Mouse (Mus musculus): Measurements from ENCODE around the gene Tmc2.

Gene Tmc2

DNA sequence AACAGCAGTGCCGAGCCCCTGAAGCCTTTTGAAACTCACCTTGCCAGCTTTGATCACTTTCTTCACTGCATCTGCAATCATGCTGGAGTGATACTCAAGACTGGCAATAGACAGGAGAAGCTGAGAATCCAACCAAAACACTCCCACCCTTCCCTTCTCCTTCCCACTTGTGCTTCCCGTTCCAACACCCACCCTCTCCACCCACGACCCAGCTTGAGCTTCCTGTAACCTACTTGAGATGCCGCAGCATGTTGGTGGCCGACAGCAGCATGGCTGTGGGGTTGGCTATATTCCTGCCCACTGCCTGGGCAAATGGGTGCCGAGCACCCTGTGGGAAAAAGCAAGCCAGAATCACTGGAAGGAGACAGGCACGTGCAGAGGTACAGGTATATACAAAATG is 85.2 kb downstream of the Tmc2 start:
- Histone ChIP-seq H3K36me3 (ENCODE audit: insufficient read depth, low read length) (peaks cover 77% of the 10 kb centered on the region), H3K27me3 (ENCODE audit: insufficient read depth, low read length) (no peaks in the 10 kb centered on the region), H3K4me1 (replicated peaks; ENCODE audit: low read depth, low read length) (peaks cover 44% of the 10 kb centered on the region), H3K9me3 (ENCODE audit: low read length) (peaks cover 19% of the 10 kb centered on the region; the same call in 1 of the 2 replicates), H3K4me3 (replicated peaks; ENCODE audit: low read length) (no peak overlapping the region)
- TF ChIP-seq NANOG (IDR thresholded peaks at IDR 0.05; ENCODE audit: borderline replicate concordance, low read length) = no peak

DNA sequence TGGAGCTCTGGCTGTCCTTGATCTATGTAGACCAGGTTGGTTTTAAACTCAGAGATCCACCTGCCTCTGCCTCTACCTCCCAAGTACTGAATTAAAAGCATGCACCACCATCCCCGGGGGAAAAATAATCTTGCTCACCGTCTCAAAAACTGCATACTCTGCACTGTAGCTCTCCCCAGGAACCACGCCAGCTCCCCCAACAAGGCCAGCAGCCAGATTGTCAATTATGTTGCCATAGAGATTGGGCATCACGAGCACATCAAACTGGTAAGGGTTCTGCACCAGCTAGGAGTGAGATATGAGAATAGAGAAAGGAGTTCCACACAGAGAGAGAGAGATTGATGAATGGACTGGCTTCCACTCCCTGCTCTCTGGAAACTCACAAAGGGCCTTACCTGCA is 85.8 kb downstream of the Tmc2 start:
- Histone ChIP-seq H3K9me3 (ENCODE audit: low read length) (peaks cover 19% of the 10 kb centered on the region; the same call in 1 of the 2 replicates), H3K36me3 (ENCODE audit: insufficient read depth, low read length) (peaks cover 71% of the 10 kb centered on the region), H3K4me1 (replicated peaks; ENCODE audit: low read depth, low read length) (peaks cover 43% of the 10 kb centered on the region), H3K4me3 (replicated peaks; ENCODE audit: low read length) (no peak overlapping the region), H3K27me3 (ENCODE audit: insufficient read depth, low read length) (no peaks in the 10 kb centered on the region)
- TF ChIP-seq POU5F1 (IDR thresholded peaks at IDR 0.05; ENCODE audit: borderline replicate concordance, low read length) = no peak

DNA sequence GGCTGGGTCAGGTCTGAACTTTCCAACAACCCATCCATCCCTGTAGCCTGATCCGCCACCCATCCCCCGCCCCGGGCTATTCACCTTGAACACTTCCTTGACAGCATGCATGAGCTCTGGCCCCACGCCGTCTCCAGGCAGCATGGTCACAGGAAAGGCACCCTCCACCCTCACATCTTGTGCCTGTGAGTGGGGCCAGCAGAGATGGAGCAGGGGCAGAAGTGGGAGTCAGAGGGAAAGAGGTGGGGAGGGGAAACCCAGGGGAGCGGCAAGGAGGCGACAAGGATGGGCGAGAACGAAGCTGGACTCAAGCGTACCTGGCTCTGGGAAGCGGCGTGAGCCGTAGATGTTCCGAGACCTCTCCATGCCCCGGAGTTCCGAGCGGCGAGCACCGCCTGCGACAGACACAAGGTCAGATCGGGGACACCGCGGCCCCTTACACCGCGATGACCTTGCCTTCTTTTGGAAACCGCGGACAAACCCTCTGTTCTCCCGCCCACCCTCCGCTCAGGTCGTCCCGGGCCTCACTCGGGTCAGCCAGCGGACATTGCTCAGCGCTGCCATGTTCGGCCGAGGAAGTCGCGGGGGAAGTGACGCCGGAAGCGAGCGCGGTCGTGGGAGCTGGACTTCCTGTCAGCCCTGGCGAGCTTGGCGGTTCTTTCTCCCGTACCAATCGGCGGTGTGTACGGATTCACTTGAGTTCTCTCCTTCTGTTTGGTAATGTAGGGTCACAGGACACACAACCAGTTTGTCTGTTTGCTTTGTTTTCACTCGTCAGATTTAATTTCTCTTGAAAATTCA is 89.1 kb downstream of the Tmc2 start, which contains the start of gene Idh3b:
Idh3b (minus strand) TSS at position 694 of the 801 bp plus-strand sequence.
- Histone ChIP-seq H3K27me3 (ENCODE audit: insufficient read depth, low read length) (no peaks in the 10 kb centered on the region), H3K4me3 (replicated peaks; ENCODE audit: low read length) (peak within 1 kb of the TSS; percentile 93), H3K4me1 (replicated peaks; ENCODE audit: low read depth, low read length) (peaks cover 25% of the 10 kb centered on the region), H3K9me3 (ENCODE audit: low read length) (peaks cover 10% of the 10 kb centered on the region; the same call in 1 of the 2 replicates), H3K36me3 (ENCODE audit: insufficient read depth, low read length) (peaks cover 41% of the 10 kb centered on the region)
- TF ChIP-seq POU5F1 (IDR thresholded peaks at IDR 0.05; ENCODE audit: borderline replicate concordance, low read length) (no peak), NANOG (IDR thresholded peaks at IDR 0.05; ENCODE audit: borderline replicate concordance, low read length) (no peak), CTCF (conservative IDR thresholded peaks at IDR 0.05; ENCODE audit: low read length) (no peak)

DNA sequence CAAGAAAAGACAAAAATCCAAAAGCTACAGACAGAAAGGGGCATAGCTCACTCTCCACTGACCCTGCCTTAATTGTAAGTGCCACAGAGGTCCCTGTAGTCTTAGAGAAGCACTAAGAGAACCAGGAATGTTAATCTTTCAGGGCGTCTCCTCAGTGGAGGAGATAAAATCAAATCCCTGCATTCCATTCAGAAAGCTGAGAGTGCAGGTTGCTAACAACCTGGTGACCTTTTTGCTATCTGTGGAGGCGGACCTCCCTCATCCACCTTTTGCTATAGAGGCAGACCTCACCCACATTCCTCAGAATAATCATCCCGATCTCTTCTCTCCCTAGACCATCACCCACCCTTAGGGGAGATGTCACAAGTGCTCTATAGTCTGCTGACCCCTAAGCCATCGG is 94.1 kb downstream of the Tmc2 start:
- TF ChIP-seq POU5F1 (IDR thresholded peaks at IDR 0.05; ENCODE audit: borderline replicate concordance, low read length) (no peak), CTCF (conservative IDR thresholded peaks at IDR 0.05; ENCODE audit: low read length) (no peak), NANOG (IDR thresholded peaks at IDR 0.05; ENCODE audit: borderline replicate concordance, low read length) (no peak)
- Histone ChIP-seq H3K4me1 (replicated peaks; ENCODE audit: low read depth, low read length) (peaks cover 36% of the 10 kb centered on the region), H3K36me3 (ENCODE audit: insufficient read depth, low read length) (no peaks in the 10 kb centered on the region), H3K27me3 (ENCODE audit: insufficient read depth, low read length) (peaks cover 23% of the 10 kb centered on the region), H3K9me3 (ENCODE audit: low read length) (no peaks in the 10 kb centered on the region), H3K4me3 (replicated peaks; ENCODE audit: low read length) (no peak overlapping the region)

DNA sequence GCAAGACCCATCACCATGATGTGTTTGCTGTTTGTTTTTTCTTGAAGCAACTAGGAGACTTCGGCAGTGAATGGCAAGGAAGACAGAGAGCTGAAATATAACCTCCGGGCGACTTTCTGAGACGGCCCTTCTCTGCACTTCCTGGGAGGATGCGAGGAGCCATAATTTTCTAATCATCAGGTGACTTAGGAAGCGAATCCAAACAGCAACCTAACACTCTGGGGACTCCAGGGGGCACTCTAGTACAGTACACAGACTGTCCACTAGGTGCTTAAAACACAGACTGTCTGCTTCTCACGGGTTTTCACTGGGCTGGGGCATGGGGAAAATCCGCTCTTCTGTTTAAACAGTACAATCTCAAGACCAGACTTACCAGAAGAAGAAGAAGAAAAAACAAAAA is 96.4 kb downstream of the Tmc2 start:
- peaks cover 40% of the 10 kb centered on the region for H3K27me3 ChIP-seq (ENCODE audit: insufficient read depth, low read length)
- peak overlapping the region; percentile 21; the same call in 1 of the 2 replicates for H3K4me3 ChIP-seq (replicated peaks; ENCODE audit: low read length)
- H3K9me3 ChIP-seq (ENCODE audit: low read length) = no peaks in the 10 kb centered on the region
- H3K4me1 ChIP-seq (replicated peaks; ENCODE audit: low read depth, low read length) = peaks cover 42% of the 10 kb centered on the region
- TF ChIP-seq CTCF (conservative IDR thresholded peaks at IDR 0.05; ENCODE audit: low read length) = peak; percentile 74
- no peak for TF ChIP-seq NANOG (IDR thresholded peaks at IDR 0.05; ENCODE audit: borderline replicate concordance, low read length)
- no peaks in the 10 kb centered on the region for H3K36me3 ChIP-seq (ENCODE audit: insufficient read depth, low read length)

DNA sequence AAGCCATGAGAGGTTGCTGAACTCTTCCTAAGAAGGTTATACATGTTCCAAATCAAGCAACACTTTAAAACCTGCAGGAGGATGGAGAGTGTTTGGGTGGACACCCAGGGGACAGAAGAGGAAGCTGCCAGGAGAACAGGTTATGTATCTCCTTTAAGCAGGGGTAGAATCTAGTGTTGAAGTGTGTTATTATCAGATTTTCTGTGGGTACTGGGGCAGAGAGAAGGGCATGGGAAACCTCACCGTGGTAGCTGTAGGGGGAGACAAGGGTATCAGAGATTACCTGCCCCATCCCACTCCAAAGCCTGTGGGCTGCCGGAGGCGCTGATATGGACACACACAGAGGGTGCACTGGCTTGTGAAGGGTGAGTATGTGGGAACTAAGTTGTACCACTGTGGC is 98.0 kb downstream of the Tmc2 start:
- H3K36me3 ChIP-seq (ENCODE audit: insufficient read depth, low read length) = no peaks in the 10 kb centered on the region
- H3K9me3 ChIP-seq (ENCODE audit: low read length) = no peaks in the 10 kb centered on the region

DNA sequence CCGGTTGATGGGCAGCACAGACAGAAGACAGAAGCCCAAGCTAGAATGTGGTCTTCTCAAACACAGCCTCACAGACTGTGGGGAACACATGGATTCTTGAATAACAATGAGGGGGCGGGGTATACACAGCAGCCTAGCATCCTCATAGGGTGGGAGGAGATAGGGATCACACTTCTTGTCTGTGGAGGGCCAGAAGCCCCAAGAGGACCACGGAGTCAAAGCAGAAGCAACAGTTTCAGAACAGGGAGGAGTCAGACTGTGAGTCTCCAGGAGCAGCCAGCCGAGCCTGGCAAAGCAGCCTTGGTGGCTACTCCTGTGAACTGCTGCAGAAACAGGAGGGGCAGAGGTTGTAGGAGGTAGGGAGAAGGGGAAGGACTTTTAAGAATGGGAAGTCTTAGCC is 98.5 kb downstream of the Tmc2 start:
- no peak overlapping the region for H3K4me3 ChIP-seq (replicated peaks; ENCODE audit: low read length)
- H3K27me3 ChIP-seq (ENCODE audit: insufficient read depth, low read length) = peaks cover 60% of the 10 kb centered on the region
- H3K9me3 ChIP-seq (ENCODE audit: low read length) = no peaks in the 10 kb centered on the region
- TF ChIP-seq CTCF (conservative IDR thresholded peaks at IDR 0.05; ENCODE audit: low read length) = no peak
- TF ChIP-seq POU5F1 (IDR thresholded peaks at IDR 0.05; ENCODE audit: borderline replicate concordance, low read length) = no peak
- TF ChIP-seq NANOG (IDR thresholded peaks at IDR 0.05; ENCODE audit: borderline replicate concordance, low read length) = no peak
- no peaks in the 10 kb centered on the region for H3K36me3 ChIP-seq (ENCODE audit: insufficient read depth, low read length)
- H3K4me1 ChIP-seq (replicated peaks; ENCODE audit: low read depth, low read length) = peaks cover 44% of the 10 kb centered on the region

More for the DNA sequence above, 98.0 kb downstream of the Tmc2 start:
- Histone ChIP-seq H3K27me3 (ENCODE audit: insufficient read depth, low read length) (peaks cover 56% of the 10 kb centered on the region), H3K4me1 (replicated peaks; ENCODE audit: low read depth, low read length) (peaks cover 44% of the 10 kb centered on the region), H3K4me3 (replicated peaks; ENCODE audit: low read length) (no peak overlapping the region)
- TF ChIP-seq NANOG (IDR thresholded peaks at IDR 0.05; ENCODE audit: borderline replicate concordance, low read length) = no peak
- no peak for TF ChIP-seq CTCF (conservative IDR thresholded peaks at IDR 0.05; ENCODE audit: low read length)
- TF ChIP-seq POU5F1 (IDR thresholded peaks at IDR 0.05; ENCODE audit: borderline replicate concordance, low read length) = no peak

DNA sequence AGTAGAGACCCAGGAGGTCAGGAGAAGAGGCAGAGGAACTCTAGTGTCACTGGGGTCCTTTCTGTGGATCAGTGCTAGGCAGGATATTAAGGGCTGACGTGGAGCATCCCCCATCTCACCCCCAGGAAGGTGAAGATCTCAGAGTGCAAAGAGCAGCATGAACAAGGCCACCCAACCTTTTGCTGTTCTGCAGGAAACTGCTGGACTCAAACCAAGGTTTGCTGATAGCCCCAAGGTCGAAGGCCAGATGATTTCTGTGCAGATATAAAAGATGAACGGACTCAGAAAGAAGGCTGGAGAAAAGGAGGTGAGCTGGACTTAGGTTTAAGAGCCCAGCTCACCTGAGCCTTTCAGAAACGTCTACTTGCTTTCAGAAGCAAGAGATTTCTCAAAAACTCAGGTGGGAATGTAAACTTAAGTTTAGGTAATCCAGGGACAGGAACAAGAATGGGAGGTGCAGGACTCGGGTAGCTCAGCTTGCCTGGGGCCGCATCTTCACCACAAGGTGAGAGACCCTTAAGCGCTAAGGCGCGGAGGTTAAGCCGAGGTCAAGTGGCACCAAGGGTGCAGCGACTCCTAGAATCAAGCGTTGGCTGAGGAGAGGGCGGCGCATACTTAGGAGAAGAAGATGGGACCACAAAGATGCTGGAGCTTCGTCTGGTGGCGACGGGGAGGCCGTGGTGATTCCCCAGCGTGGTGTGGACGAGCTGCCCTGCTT is 99.4 kb downstream of the Tmc2 start:
- Histone ChIP-seq H3K4me1 (replicated peaks; ENCODE audit: low read depth, low read length) (peaks cover 36% of the 10 kb centered on the region), H3K9me3 (ENCODE audit: low read length) (no peaks in the 10 kb centered on the region), H3K27me3 (ENCODE audit: insufficient read depth, low read length) (peaks cover 69% of the 10 kb centered on the region), H3K36me3 (ENCODE audit: insufficient read depth, low read length) (no peaks in the 10 kb centered on the region), H3K4me3 (replicated peaks; ENCODE audit: low read length) (peak overlapping the region; percentile 81)
- TF ChIP-seq POU5F1 (IDR thresholded peaks at IDR 0.05; ENCODE audit: borderline replicate concordance, low read length) (no peak), CTCF (conservative IDR thresholded peaks at IDR 0.05; ENCODE audit: low read length) (no peak)

All from E14TG2a.4 (cell line).